Mouse (Mus musculus): ENCODE data around the gene Usp37. TPM values are rescaled to one million over a fixed set of nuclear protein-coding genes. Genes with fewer than 3 reads are reported as not detected.
"Not testable (repeated sequence)": the region's sequence is repeated elsewhere in the genome, so short reads cannot be mapped to it uniquely, and the experiment has no call there.

Usp37 gene
- polyA plus RNA-seq, 1 experiment: 11.7 TPM

GRCm38 (mm10) chr1:74404206-74404605 lies 139.9 kb downstream of the Usp37 start:
- Histone ChIP-seq H3K27ac (ENCODE audit: insufficient read depth, low read length) (no peak overlapping the region), H3K4me3 (replicated peaks; ENCODE audit: insufficient read depth, low read depth, low read length) (no peak overlapping the region), H3K4me1 (ENCODE audit: control insufficient read depth, insufficient read depth, low read length) (no peaks in the 10 kb centered on the region), H3K27me3 (ENCODE audit: control insufficient read depth, insufficient read depth, low read length) (no peaks in the 10 kb centered on the region)
- DNase-seq: no peak
- 91% methylated on average over 4 of the region's 4 CpGs for WGBS
- TF ChIP-seq POLR2A (IDR thresholded peaks at IDR 0.05; ENCODE audit: borderline replicate concordance, insufficient read depth, low read length) (no peak), CTCF (IDR thresholded peaks at IDR 0.05; ENCODE audit: borderline replicate concordance, insufficient read depth, low read depth, low read length) (no peak)

GRCm38 (mm10) chr1:74401015-74401702 lies 142.9 kb downstream of the Usp37 start:
- no peak for DNase-seq
- H3K27me3 ChIP-seq (ENCODE audit: control insufficient read depth, insufficient read depth, low read length): no peaks in the 10 kb centered on the region
- H3K27ac ChIP-seq (ENCODE audit: insufficient read depth, low read length): no peak overlapping the region
- H3K4me3 ChIP-seq (replicated peaks; ENCODE audit: insufficient read depth, low read depth, low read length): no peak overlapping the region
- 54% methylated on average over 16 of the region's 16 CpGs for WGBS
- TF ChIP-seq CTCF (IDR thresholded peaks at IDR 0.05; ENCODE audit: borderline replicate concordance, insufficient read depth, low read depth, low read length): no peak
- TF ChIP-seq POLR2A (IDR thresholded peaks at IDR 0.05; ENCODE audit: borderline replicate concordance, insufficient read depth, low read length): no peak
- H3K4me1 ChIP-seq (ENCODE audit: control insufficient read depth, insufficient read depth, low read length): no peaks in the 10 kb centered on the region

- Histone ChIP-seq H3K27me3 (ENCODE audit: control insufficient read depth, insufficient read depth, low read length) (no peaks in the 10 kb centered on the region), H3K4me3 (replicated peaks; ENCODE audit: insufficient read depth, low read depth, low read length) (no peak overlapping the region), H3K27ac (ENCODE audit: insufficient read depth, low read length) (no peak overlapping the region), H3K4me1 (ENCODE audit: control insufficient read depth, insufficient read depth, low read length) (no peaks in the 10 kb centered on the region)
- DNase-seq: no peak
- no peak for TF ChIP-seq CTCF (IDR thresholded peaks at IDR 0.05; ENCODE audit: borderline replicate concordance, insufficient read depth, low read depth, low read length)
- TF ChIP-seq POLR2A (IDR thresholded peaks at IDR 0.05; ENCODE audit: borderline replicate concordance, insufficient read depth, low read length): no peak
- WGBS: 81% methylated on average over 3 of the region's 3 CpGs
Measured at GRCm38 (mm10) chr1:74400531-74400930, 143.6 kb downstream of the Usp37 start.

- Histone ChIP-seq H3K27ac (ENCODE audit: insufficient read depth, low read length) (peak overlapping the region; percentile 90), H3K4me3 (replicated peaks; ENCODE audit: insufficient read depth, low read depth, low read length) (peak overlapping the region; percentile 94), H3K4me1 (ENCODE audit: control insufficient read depth, insufficient read depth, low read length) (no peaks in the 10 kb centered on the region), H3K27me3 (ENCODE audit: control insufficient read depth, insufficient read depth, low read length) (no peaks in the 10 kb centered on the region)
- DNase-seq: peak; percentile 70 to 77
- 3% methylated on average over 11 of the region's 11 CpGs for WGBS
- peak; percentile 52; the same call in 1 of the 2 replicates for TF ChIP-seq CTCF (IDR thresholded peaks at IDR 0.05; ENCODE audit: borderline replicate concordance, insufficient read depth, low read depth, low read length)
- TF ChIP-seq POLR2A (IDR thresholded peaks at IDR 0.05; ENCODE audit: borderline replicate concordance, insufficient read depth, low read length): no peak
Measured at GRCm38 (mm10) chr1:74397919-74398451, 146.1 kb downstream of the Usp37 start.

- H3K27me3 ChIP-seq (ENCODE audit: control insufficient read depth, insufficient read depth, low read length): no peaks in the 10 kb centered on the region
- H3K4me3 ChIP-seq (replicated peaks; ENCODE audit: insufficient read depth, low read depth, low read length): peak overlapping the region; percentile 94
- H3K27ac ChIP-seq (ENCODE audit: insufficient read depth, low read length): peak overlapping the region; percentile 90
- under 1% methylated on average over 41 of the region's 41 CpGs for WGBS
- DNase-seq: peak; percentile 95 to 96
- peak; percentile 82; the same call in 1 of the 2 replicates for TF ChIP-seq POLR2A (IDR thresholded peaks at IDR 0.05; ENCODE audit: borderline replicate concordance, insufficient read depth, low read length)
- TF ChIP-seq CTCF (IDR thresholded peaks at IDR 0.05; ENCODE audit: borderline replicate concordance, insufficient read depth, low read depth, low read length): peak; percentile 72
- no peaks in the 10 kb centered on the region for H3K4me1 ChIP-seq (ENCODE audit: control insufficient read depth, insufficient read depth, low read length)
Measured at GRCm38 (mm10) chr1:74397268-74397918, 146.7 kb downstream of the Usp37 start.

GRCm38 (mm10) chr1:74396456-74397222 lies 147.4 kb downstream of the Usp37 start:
- H3K27ac ChIP-seq (ENCODE audit: insufficient read depth, low read length): not testable (repeated sequence)

GRCm38 (mm10) chr1:74395290-74395689 lies 148.8 kb downstream of the Usp37 start:
- 77% methylated on average over 13 of the region's 13 CpGs for WGBS
- H3K27me3 ChIP-seq (ENCODE audit: control insufficient read depth, insufficient read depth, low read length): no peaks in the 10 kb centered on the region

More at GRCm38 (mm10) chr1:74396456-74397222, 147.4 kb downstream of the Usp37 start:
- H3K27me3 ChIP-seq (ENCODE audit: control insufficient read depth, insufficient read depth, low read length); H3K4me1 ChIP-seq (ENCODE audit: control insufficient read depth, insufficient read depth, low read length); DNase-seq: not testable (repeated sequence)
- WGBS: 13% methylated on average over 12 of the region's 12 CpGs
- peak overlapping the region; percentile 94 for H3K4me3 ChIP-seq (replicated peaks; ENCODE audit: insufficient read depth, low read depth, low read length)

More at GRCm38 (mm10) chr1:74395290-74395689, 148.8 kb downstream of the Usp37 start:
- TF ChIP-seq POLR2A (IDR thresholded peaks at IDR 0.05; ENCODE audit: borderline replicate concordance, insufficient read depth, low read length) (no peak), CTCF (IDR thresholded peaks at IDR 0.05; ENCODE audit: borderline replicate concordance, insufficient read depth, low read depth, low read length) (no peak)
- DNase-seq: peak in 1 of 2 experiments; percentile 18
- Histone ChIP-seq H3K4me1 (ENCODE audit: control insufficient read depth, insufficient read depth, low read length) (no peaks in the 10 kb centered on the region), H3K4me3 (replicated peaks; ENCODE audit: insufficient read depth, low read depth, low read length) (no peak overlapping the region), H3K27ac (ENCODE audit: insufficient read depth, low read length) (no peak overlapping the region)

Data from cerebellum, adult 2 months (tissue).